Mouse (Mus musculus) embryonic fibroblast, embryonic 13.5 days (primary cell): ENCODE data around the gene Klk1b24. TPM values are rescaled to one million over a fixed set of nuclear protein-coding genes. Genes with fewer than 3 reads are reported as not detected.

ENCODE experiments used
- H3K27ac ChIP-seq: 2 replicates; pipeline ENCODE4 v1.5.1; 2012; ENCODE audit warnings: low read length, control low read depth, inconsistent platforms; ENCODE audit not compliant: insufficient read depth
- H3K4me1 ChIP-seq: 2 replicates; pipeline ENCODE4 v1.6.1; 2011; ENCODE audit warnings: low read length; ENCODE audit not compliant: control insufficient read depth, insufficient read depth
- H3K4me3 ChIP-seq: 2 replicates; pipeline ENCODE4 v1.5.1; 2011; ENCODE audit warnings: mild to moderate bottlenecking, control low read depth, low read length; ENCODE audit not compliant: insufficient read depth
- CTCF ChIP-seq: IDR thresholded peaks from 2 replicates; pipeline ENCODE4 v1.5.1; 2011; ENCODE audit warnings: mild to moderate bottlenecking, control low read depth, low read length, moderate library complexity, borderline replicate concordance; ENCODE audit not compliant: insufficient read depth
- POLR2A ChIP-seq: IDR thresholded peaks from 2 replicates; pipeline ENCODE4 v1.6.1; 2011; ENCODE audit warnings: low read depth, mild to moderate bottlenecking, control low read depth, low read length, moderate library complexity
- polyA plus RNA-seq: library from polyadenylated mRNA; stranded (reverse); fragments of >200 nt; gene quantifications from 2 replicates; pipeline ENCODE4 v1.2.4, GENCODE M21; 2011; ENCODE audit warnings: low read depth; ENCODE audit not compliant: missing spikeins, insufficient read length

Gene Klk1b24
- polyA plus RNA-seq, 1 experiment, result not detected

GRCm38 (mm10) chr7:44235909-44236308 lies 47.9 kb downstream of the Klk1b24 start, which contains the start of gene Gm36864:
Gm36864 (plus strand) TSS chr7:44236177.
- Histone ChIP-seq H3K4me1 (no peaks in the 10 kb centered on the region), H3K4me3 (no peak within 1 kb of the TSS), H3K27ac (no peak within 1 kb of the TSS)
- no peak for TF ChIP-seq POLR2A
- TF ChIP-seq CTCF, result no peak

- no peak overlapping the region for H3K4me3 ChIP-seq
- no peaks in the 10 kb centered on the region for H3K4me1 ChIP-seq
- TF ChIP-seq POLR2A, result no peak
- no peak for TF ChIP-seq CTCF
- no peak overlapping the region for H3K27ac ChIP-seq
These were observed 51.9 kb downstream of the Klk1b24 start for GRCm38 (mm10) chr7:44239913-44240312.

DNA sequence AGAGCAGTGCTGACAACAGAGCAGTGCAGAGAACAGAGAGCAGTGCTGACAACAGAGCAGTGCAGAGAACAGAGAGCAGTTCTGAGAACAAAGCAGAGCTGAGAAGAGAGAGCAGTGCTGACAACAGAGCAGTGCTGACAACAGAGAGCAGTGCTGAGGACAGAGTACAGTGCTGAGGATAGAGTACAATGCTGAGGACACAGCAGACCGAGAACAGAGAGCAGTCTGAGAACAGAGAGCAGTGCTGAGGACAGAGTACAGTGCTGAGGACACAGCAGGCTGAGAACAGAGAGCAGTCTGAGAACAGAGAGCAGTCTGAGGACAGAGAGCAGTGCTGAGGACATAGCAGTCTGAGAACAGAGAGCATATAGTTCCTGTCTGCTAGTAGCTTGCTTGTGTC lies 52.7 kb downstream of the Klk1b24 start:
- Histone ChIP-seq H3K27ac (no peak overlapping the region), H3K4me1 (no peaks in the 10 kb centered on the region), H3K4me3 (no peak overlapping the region)
- no peak for TF ChIP-seq CTCF
- no peak for TF ChIP-seq POLR2A

GRCm38 (mm10) chr7:44241163-44241562 lies 53.1 kb downstream of the Klk1b24 start:
- Histone ChIP-seq H3K4me3 (no peak overlapping the region), H3K4me1 (no peaks in the 10 kb centered on the region)
- TF ChIP-seq POLR2A (no peak), CTCF (no peak)

More at GRCm38 (mm10) chr7:44241163-44241562, 53.1 kb downstream of the Klk1b24 start:
- H3K27ac ChIP-seq, result no peak overlapping the region

Other genes starting within 250 kb of the Klk1b24 start
- not detected in 2 replicates for gene Klk1b8, start 237.6 kb upstream of the Klk1b24 start, polyA plus RNA-seq
- not detected in 2 replicates for gene Klk1b1, start 221.5 kb upstream of the Klk1b24 start, polyA plus RNA-seq
- gene Klk1b9, start 212.2 kb upstream of the Klk1b24 start, polyA plus RNA-seq, result not detected in 2 replicates
- not detected in 2 replicates for gene Klk1b11, start 192.4 kb upstream of the Klk1b24 start, polyA plus RNA-seq
- gene Klk1b26, start 176.1 kb upstream of the Klk1b24 start, polyA plus RNA-seq, result not detected in 2 replicates
- gene Klk1b27, start 135.9 kb upstream of the Klk1b24 start, polyA plus RNA-seq, result not detected in 2 replicates
- not detected in 2 replicates for gene Klk1b21, start 85.9 kb upstream of the Klk1b24 start, polyA plus RNA-seq
- not detected in 2 replicates for gene Klk1b22, start 75.6 kb upstream of the Klk1b24 start, polyA plus RNA-seq
- gene Klk1b16, start 51.5 kb upstream of the Klk1b24 start, polyA plus RNA-seq, result not detected in 2 replicates
- not detected in 2 replicates for gene Klk1b3, start 10.0 kb downstream of the Klk1b24 start, polyA plus RNA-seq
- gene Klk1b4, start 19.2 kb downstream of the Klk1b24 start, polyA plus RNA-seq, result not detected in 2 replicates
- not detected in 2 replicates for gene Klk1b5, start 27.7 kb downstream of the Klk1b24 start, polyA plus RNA-seq
- gene Klk1, start 37.1 kb downstream of the Klk1b24 start, polyA plus RNA-seq, result not detected in 2 replicates
- gene Gm36864, start 47.9 kb downstream of the Klk1b24 start, polyA plus RNA-seq, result not detected in 2 replicates
- gene 1700028J19Rik, start 58.5 kb downstream of the Klk1b24 start, polyA plus RNA-seq, result 0.75 and 1.1 TPM in 2 replicates
- 71.4 and 78.0 TPM in 2 replicates for gene 2410002F23Rik, start 58.5 kb downstream of the Klk1b24 start, polyA plus RNA-seq
- gene Acp4, start 69.1 kb downstream of the Klk1b24 start, polyA plus RNA-seq, result not detected in 2 replicates
- not detected in 2 replicates for gene Gm15517, start 73.2 kb downstream of the Klk1b24 start, polyA plus RNA-seq
- gene Clec11a, start 118.7 kb downstream of the Klk1b24 start, polyA plus RNA-seq, result 2.6 and 13.4 TPM in 2 replicates
- gene Shank1, start 122.0 kb downstream of the Klk1b24 start, polyA plus RNA-seq, result 1.1 and 2.6 TPM in 2 replicates
- gene Syt3, start 195.9 kb downstream of the Klk1b24 start, polyA plus RNA-seq, result 0.18 and 0.25 TPM in 2 replicates
- gene 1700008O03Rik, start 197.6 kb downstream of the Klk1b24 start, polyA plus RNA-seq, result not detected in 2 replicates
- gene Lrrc4b, start 240.8 kb downstream of the Klk1b24 start, polyA plus RNA-seq, result 0.32 TPM in 1 of 2 replicates, not detected in the other